Mouse (Mus musculus) neural tube, embryonic 14.5 days (tissue): ENCODE measurements around the gene Pate1. TPM values are rescaled to one million over a fixed set of nuclear protein-coding genes. Genes with fewer than 3 reads are reported as not detected.

Source experiments
- ATAC-seq: fragments of 200-750 bp; cut with Nextera tagmentation; 2 replicates; pipeline ENCODE4 v1.8.0; 2017; ENCODE audit warnings: low read depth, mild to moderate bottlenecking, moderate TSS enrichment, moderate library complexity
- H3K27ac ChIP-seq: fragments of 300-500 bp; sonication (generic); 2 replicates; pipeline ENCODE4 v1.5.1; 2014; ENCODE audit warnings: low read depth, mild to moderate bottlenecking, control low read depth, low read length, moderate library complexity, mixed read lengths
- H3K27me3 ChIP-seq: fragments of 300-500 bp; sonication (generic); 2 replicates; pipeline ENCODE4 v1.6.1; 2014; ENCODE audit warnings: low read length; ENCODE audit not compliant: control insufficient read depth, insufficient read depth
- H3K36me3 ChIP-seq: fragments of 300-500 bp; sonication (generic); 2 replicates; pipeline ENCODE4 v1.6.1; 2014; ENCODE audit warnings: low read length, mixed read lengths; ENCODE audit not compliant: control insufficient read depth, insufficient read depth
- H3K4me1 ChIP-seq: fragments of 300-500 bp; sonication (generic); 2 replicates; pipeline ENCODE4 v1.6.1; 2014; ENCODE audit warnings: low read length; ENCODE audit not compliant: control insufficient read depth, insufficient read depth
- H3K4me2 ChIP-seq: fragments of 300-500 bp; sonication (generic); 2 replicates; pipeline ENCODE4 v1.6.1; 2014; ENCODE audit warnings: mild to moderate bottlenecking, low read depth, low read length, control low read depth
- H3K4me3 ChIP-seq: fragments of 300-500 bp; sonication (generic); 2 replicates; pipeline ENCODE4 v1.5.1; 2014; ENCODE audit warnings: low read depth, low read length, control low read depth, mixed read lengths
- H3K9ac ChIP-seq: fragments of 300-500 bp; sonication (generic); replicated peaks from 2 replicates; pipeline ENCODE4 v1.6.1; 2014; ENCODE audit warnings: low read depth, mild to moderate bottlenecking, control low read depth, low read length, mixed read lengths
- H3K9me3 ChIP-seq: fragments of 300-500 bp; sonication (generic); 2 replicates; pipeline ENCODE4 v1.6.1; 2016; ENCODE audit warnings: low read length; ENCODE audit not compliant: control insufficient read depth
- WGBS: fragments of 180-500 bp; shearing (Covaris S2); extraction: QIAGEN DNeasy Blood & Tissue Kit; methylation state at CpG from one replicate; pipeline ENCODE4 v1.1.7; 2014; 5-methylcytosine and 5-hydroxymethylcytosine counted together
- polyA plus RNA-seq: library from polyadenylated mRNA; unstranded; fragments of >200 nt; fragmentation: Nextera tagmentation; extraction: Ambion mirVana; gene quantifications from 2 replicates; pipeline ENCODE4 v1.2.1, GENCODE M21; 2014

Pate1 gene
- polyA plus RNA-seq: 0.24 TPM in 1 of 2 replicates, not detected in the other

DNA sequence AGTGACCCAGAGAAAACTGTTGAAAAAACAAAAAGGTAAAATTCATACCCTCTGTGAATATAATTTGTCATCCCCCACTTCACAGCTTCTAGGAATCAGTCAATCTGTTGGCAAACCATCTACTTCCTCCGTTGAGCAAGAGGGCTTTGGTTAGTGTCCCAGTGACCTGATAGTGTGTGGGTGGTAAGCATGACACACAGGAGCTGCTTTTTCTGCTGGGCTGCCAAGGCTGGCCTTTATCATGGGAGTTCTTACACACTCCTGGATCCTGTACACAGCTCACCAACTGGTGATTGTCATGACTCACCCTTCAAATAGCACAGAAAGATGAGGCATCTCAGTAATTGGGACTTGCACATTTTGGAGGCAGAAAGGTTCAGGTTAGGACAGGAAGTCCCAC is at the start of gene Pate1:
Pate1 (minus strand) TSS at position 378 of the 400 bp plus-strand sequence.
- Histone ChIP-seq H3K4me3 (no peak within 1 kb of the TSS), H3K9me3 (no peaks in the 10 kb centered on the region)

GRCm38 (mm10) chr9:35707265-35707664 is 20.1 kb upstream of the Pate1 start:
- Histone ChIP-seq H3K27ac (no peak overlapping the region), H3K36me3 (no peaks in the 10 kb centered on the region), H3K9ac (no peak overlapping the region), H3K27me3 (no peaks in the 10 kb centered on the region), H3K4me1 (no peaks in the 10 kb centered on the region), H3K4me2 (no peak overlapping the region), H3K4me3 (no peak overlapping the region), H3K9me3 (no peaks in the 10 kb centered on the region)
- ATAC-seq: no peak

More for the DNA sequence above, at the start of gene Pate1:
- Histone ChIP-seq H3K4me2 (no peak within 1 kb of the TSS), H3K4me1 (no peaks in the 10 kb centered on the region), H3K9ac (no peak within 1 kb of the TSS), H3K27me3 (no peaks in the 10 kb centered on the region), H3K36me3 (no peaks in the 10 kb centered on the region), H3K27ac (no peak within 1 kb of the TSS)
- ATAC-seq: no peak
- WGBS: 56% methylated on average over 1 of the region's 1 CpGs

- no peaks in the 10 kb centered on the region for H3K36me3 ChIP-seq
- no peak overlapping the region for H3K4me2 ChIP-seq
- ATAC-seq: peak; percentile 60; the same call in 1 of the 2 replicates
- no peaks in the 10 kb centered on the region for H3K27me3 ChIP-seq
- no peaks in the 10 kb centered on the region for H3K4me1 ChIP-seq
- no peak overlapping the region for H3K4me3 ChIP-seq
- no peaks in the 10 kb centered on the region for H3K9me3 ChIP-seq
- H3K9ac ChIP-seq: no peak overlapping the region
- H3K27ac ChIP-seq: no peak overlapping the region
These were observed 4.7 kb upstream of the Pate1 start for GRCm38 (mm10) chr9:35691924-35692323.

DNA sequence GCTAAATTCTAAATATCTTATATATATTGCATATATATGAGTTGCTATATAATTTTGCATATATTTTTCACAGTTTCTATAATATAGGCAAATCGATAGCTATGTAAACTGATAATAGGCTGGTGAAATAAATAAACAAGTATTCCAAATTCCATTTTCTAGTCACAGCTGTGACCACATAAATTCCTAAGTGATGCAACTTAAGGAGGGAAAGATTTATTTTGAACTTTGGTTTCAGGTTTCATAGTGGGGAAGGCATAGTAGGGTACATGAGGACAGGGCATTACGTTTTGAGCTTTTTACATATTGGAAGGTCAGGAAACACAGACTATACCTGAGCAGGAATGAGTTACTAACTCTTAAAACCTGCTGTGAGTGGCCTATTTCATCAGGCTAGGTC is 13.6 kb downstream of the Pate1 start:
- 90% methylated on average over 2 of the region's 2 CpGs for WGBS
- H3K27ac ChIP-seq: no peak overlapping the region
- no peaks in the 10 kb centered on the region for H3K36me3 ChIP-seq
- no peak overlapping the region for H3K4me2 ChIP-seq
- H3K9ac ChIP-seq: no peak overlapping the region
- H3K4me1 ChIP-seq: no peaks in the 10 kb centered on the region
- no peak overlapping the region for H3K4me3 ChIP-seq
- no peaks in the 10 kb centered on the region for H3K9me3 ChIP-seq
- ATAC-seq: no peak
- H3K27me3 ChIP-seq: no peaks in the 10 kb centered on the region

- no peaks in the 10 kb centered on the region for H3K9me3 ChIP-seq
- 74% methylated on average over 1 of the region's 1 CpGs for WGBS
- H3K36me3 ChIP-seq: no peaks in the 10 kb centered on the region
- no peak for ATAC-seq
- H3K9ac ChIP-seq: no peak within 1 kb of the TSS
- no peaks in the 10 kb centered on the region for H3K4me1 ChIP-seq
- H3K27me3 ChIP-seq: no peaks in the 10 kb centered on the region
- H3K4me2 ChIP-seq: no peak within 1 kb of the TSS
- H3K27ac ChIP-seq: no peak within 1 kb of the TSS
- no peak within 1 kb of the TSS for H3K4me3 ChIP-seq
These were observed 39.1 kb downstream of the Pate1 start, which contains the start of gene Pate3 for GRCm38 (mm10) chr9:35648102-35648501. TSS of gene Pate3 (minus strand) at chr9:35648202.

Other genes with a start within 250 kb of the Pate1 start
- gene Gm1113, start 169.1 kb downstream of the Pate1 start, polyA plus RNA-seq: not detected in 2 replicates
- 29.8 and 34.3 TPM in 2 replicates for gene Ddx25, start 128.9 kb downstream of the Pate1 start, polyA plus RNA-seq
- 16.2 and 18.2 TPM in 2 replicates for gene Pus3, start 128.8 kb downstream of the Pate1 start, polyA plus RNA-seq
- 0.48 and 1.0 TPM in 2 replicates for gene Pate2, start 117.1 kb downstream of the Pate1 start, polyA plus RNA-seq
- gene Hyls1, start 117.0 kb downstream of the Pate1 start, polyA plus RNA-seq: 17.1 and 19.1 TPM in 2 replicates
- gene Pate4, start 75.4 kb downstream of the Pate1 start, polyA plus RNA-seq: not detected in 2 replicates
- not detected in 2 replicates for gene Pate3, start 39.2 kb downstream of the Pate1 start, polyA plus RNA-seq
- not detected in 2 replicates for gene Gm17677, start 53.7 kb upstream of the Pate1 start, polyA plus RNA-seq
- gene Gm17727, start 90.7 kb upstream of the Pate1 start, polyA plus RNA-seq: not detected in 2 replicates
- gene Gm27235, start 102.7 kb upstream of the Pate1 start, polyA plus RNA-seq: not detected in 2 replicates
- gene D730048I06Rik, start 102.7 kb upstream of the Pate1 start, polyA plus RNA-seq: not detected in 2 replicates
- not detected in 2 replicates for gene 9230110F15Rik, start 156.8 kb upstream of the Pate1 start, polyA plus RNA-seq
- not detected in 2 replicates for gene 9230113P08Rik, start 221.0 kb upstream of the Pate1 start, polyA plus RNA-seq